Mouse (Mus musculus): ENCODE measurements at regions not wholly inside any gene's neighbourhood (a gene's known extent, or its start where the extent isn't known, plus 50 kb on each side); places are given as distances from the start of the nearest gene placed in this dataset.

- TF ChIP-seq CTCF (IDR thresholded peaks at IDR 0.05; ENCODE audit: control insufficient read depth, insufficient read depth, low read length) (no peak), POLR2A (IDR thresholded peaks at IDR 0.05; ENCODE audit: borderline replicate concordance, control insufficient read depth, low read depth, low read length) (no peak)
Measured at GRCm38 (mm10) chr2:147876708-147877542, 169.8 kb downstream of the Foxa2 start.
